Mouse (Mus musculus): ENCODE data around the gene Slc22a13. TPM values are rescaled to one million over a fixed set of nuclear protein-coding genes. Genes with fewer than 3 reads are reported as not detected.

The Slc22a13 gene
- not detected in 2 replicates for polyA plus RNA-seq (2014; fragmentation: Nextera tagmentation; extraction: Ambion mirVana)

DNA sequence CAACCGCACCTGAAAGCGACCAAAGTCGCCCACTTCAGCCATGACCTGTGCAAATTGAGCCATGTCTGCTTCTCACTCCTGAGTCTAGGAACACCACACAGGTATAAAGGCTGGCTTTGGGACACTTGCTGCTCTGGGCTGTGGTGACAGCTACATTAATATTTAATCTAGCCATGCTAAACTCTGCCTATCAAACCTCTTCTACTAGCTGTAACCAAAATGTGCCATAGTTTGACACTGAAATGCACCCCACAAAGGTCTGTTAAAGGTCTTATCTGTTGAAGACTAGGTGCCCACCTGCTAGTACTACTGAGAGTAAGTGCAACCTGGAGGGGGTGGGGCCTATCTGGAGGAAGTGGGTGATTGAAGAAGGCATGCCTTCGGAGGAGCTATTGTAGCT is at the start of gene Slc22a13:
Gene Slc22a13 (minus strand): TSS at position 101 of the 400 bp plus-strand sequence.
- Histone ChIP-seq H3K36me3 (ENCODE audit: control insufficient read depth, insufficient read depth, low read length) (no peaks in the 10 kb centered on the region), H3K4me2 (ENCODE audit: low read depth, low read length) (no peak within 1 kb of the TSS), H3K9ac (replicated peaks; ENCODE audit: low read depth, low read length) (no peak within 1 kb of the TSS), H3K4me3 (ENCODE audit: low read depth, low read length) (no peak within 1 kb of the TSS), H3K27me3 (ENCODE audit: control insufficient read depth, insufficient read depth, low read length) (no peaks in the 10 kb centered on the region), H3K4me1 (ENCODE audit: control insufficient read depth, insufficient read depth, low read length) (no peaks in the 10 kb centered on the region), H3K9me3 (ENCODE audit: control insufficient read depth, low read length) (no peaks in the 10 kb centered on the region), H3K27ac (ENCODE audit: low read depth, low read length) (no peak within 1 kb of the TSS)
- no peak for ATAC-seq (ENCODE audit: low read depth)
- 93% methylated on average over 4 of the region's 4 CpGs for WGBS

DNA sequence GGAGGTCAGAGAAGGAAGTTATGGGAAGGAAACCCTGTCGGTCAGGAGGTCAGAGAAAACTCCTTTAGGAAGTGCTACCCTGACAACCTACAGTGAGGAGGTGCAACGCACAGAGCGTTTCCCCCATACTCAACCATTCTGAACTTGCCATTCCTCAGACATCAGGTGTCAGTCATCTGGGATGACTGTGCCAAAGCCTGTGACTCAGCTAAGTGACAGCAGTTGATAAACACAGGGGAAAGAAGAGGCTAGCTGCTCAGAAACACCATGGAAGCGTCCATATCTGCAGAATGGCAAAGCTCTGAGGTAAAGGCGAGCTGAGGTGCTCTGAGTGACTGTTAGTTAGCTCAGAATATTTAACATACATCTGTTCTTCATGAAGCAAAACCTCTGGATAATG is 49.2 kb upstream of the Slc22a13 start:
- no peaks in the 10 kb centered on the region for H3K9me3 ChIP-seq (ENCODE audit: control insufficient read depth, low read length)
- ATAC-seq (ENCODE audit: low read depth), result no peak
- no peak overlapping the region for H3K4me3 ChIP-seq (ENCODE audit: low read depth, low read length)
- H3K27me3 ChIP-seq (ENCODE audit: control insufficient read depth, insufficient read depth, low read length), result no peaks in the 10 kb centered on the region
- H3K4me1 ChIP-seq (ENCODE audit: control insufficient read depth, insufficient read depth, low read length), result no peaks in the 10 kb centered on the region
- no peak overlapping the region for H3K9ac ChIP-seq (replicated peaks; ENCODE audit: low read depth, low read length)
- H3K4me2 ChIP-seq (ENCODE audit: low read depth, low read length), result no peak overlapping the region
- peaks cover 30% of the 10 kb centered on the region; the same call in 1 of the 2 replicates for H3K36me3 ChIP-seq (ENCODE audit: control insufficient read depth, insufficient read depth, low read length)
- H3K27ac ChIP-seq (ENCODE audit: low read depth, low read length), result no peak overlapping the region
- 91% methylated on average over 5 of the region's 5 CpGs for WGBS

DNA sequence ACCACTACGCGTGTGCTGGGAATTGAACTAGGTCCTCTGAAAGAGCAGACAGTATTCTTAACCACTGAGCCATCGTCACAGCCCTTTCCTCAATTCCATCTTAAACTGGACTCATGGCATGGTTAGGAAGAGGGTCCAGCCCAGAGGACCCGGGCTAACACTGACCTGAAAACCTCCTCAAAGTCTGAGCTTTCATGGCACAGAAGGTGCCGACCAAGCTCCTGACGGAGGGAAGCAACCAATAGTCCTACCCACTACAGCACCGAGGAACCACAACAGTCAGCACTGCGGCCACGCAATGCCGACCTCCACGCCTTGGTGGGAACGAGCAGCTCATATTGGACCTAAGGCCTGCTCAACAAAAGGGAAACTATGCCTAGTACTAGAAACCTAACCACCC is 47.3 kb upstream of the Slc22a13 start:
- Histone ChIP-seq H3K36me3 (ENCODE audit: control insufficient read depth, insufficient read depth, low read length) (peaks cover 23% of the 10 kb centered on the region; the same call in 1 of the 2 replicates), H3K27ac (ENCODE audit: low read depth, low read length) (no peak overlapping the region), H3K4me1 (ENCODE audit: control insufficient read depth, insufficient read depth, low read length) (no peaks in the 10 kb centered on the region), H3K27me3 (ENCODE audit: control insufficient read depth, insufficient read depth, low read length) (no peaks in the 10 kb centered on the region), H3K9ac (replicated peaks; ENCODE audit: low read depth, low read length) (no peak overlapping the region), H3K9me3 (ENCODE audit: control insufficient read depth, low read length) (no peaks in the 10 kb centered on the region), H3K4me2 (ENCODE audit: low read depth, low read length) (no peak overlapping the region), H3K4me3 (ENCODE audit: low read depth, low read length) (no peak overlapping the region)
- no peak for ATAC-seq (ENCODE audit: low read depth)
- WGBS, result 97% methylated on average over 12 of the region's 12 CpGs

DNA sequence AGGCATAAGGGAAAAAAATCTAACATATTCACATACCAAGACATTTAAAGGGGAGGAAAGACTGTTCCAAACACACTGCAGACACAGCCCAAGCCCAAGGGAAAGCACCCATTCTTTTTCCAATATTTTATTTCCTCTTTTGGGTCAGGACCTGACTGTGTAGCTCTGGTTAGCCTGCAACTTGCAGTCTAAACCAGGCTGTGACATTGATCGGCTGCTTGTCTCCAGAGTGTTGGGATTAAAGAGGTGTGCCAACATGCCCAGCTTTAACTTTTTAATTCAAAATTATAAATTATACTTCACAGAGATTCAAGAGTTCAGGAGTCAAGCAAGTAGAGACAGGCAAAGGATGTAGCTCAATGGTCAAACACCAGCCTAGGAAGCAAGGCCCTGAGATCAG is 46.2 kb upstream of the Slc22a13 start:
- no peaks in the 10 kb centered on the region for H3K9me3 ChIP-seq (ENCODE audit: control insufficient read depth, low read length)
- 94% methylated on average over 1 of the region's 1 CpGs for WGBS

DNA sequence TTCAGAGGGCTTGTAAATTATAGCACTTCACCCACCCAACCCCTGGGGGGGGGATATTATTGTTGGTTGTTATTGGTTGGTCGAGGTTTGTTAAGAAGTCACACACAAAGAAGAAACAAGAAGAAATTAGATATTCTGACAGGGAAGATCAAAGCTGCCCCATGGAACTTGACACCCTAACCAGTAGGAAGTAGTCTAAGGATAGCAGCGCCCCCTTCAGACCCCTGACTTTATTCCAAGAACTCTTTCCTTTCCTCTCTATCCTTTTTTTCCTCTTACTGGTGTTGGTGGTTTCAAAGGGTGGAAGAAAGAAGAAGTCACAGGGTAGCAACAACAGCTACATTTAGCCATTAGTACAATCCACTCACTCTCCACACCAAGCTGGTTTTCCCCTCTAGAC is 45.3 kb upstream of the Slc22a13 start:
- Histone ChIP-seq H3K27ac (ENCODE audit: low read depth, low read length) (no peak overlapping the region), H3K4me1 (ENCODE audit: control insufficient read depth, insufficient read depth, low read length) (no peaks in the 10 kb centered on the region), H3K9me3 (ENCODE audit: control insufficient read depth, low read length) (no peaks in the 10 kb centered on the region), H3K4me3 (ENCODE audit: low read depth, low read length) (no peak overlapping the region), H3K36me3 (ENCODE audit: control insufficient read depth, insufficient read depth, low read length) (peaks cover 27% of the 10 kb centered on the region; the same call in 1 of the 2 replicates), H3K9ac (replicated peaks; ENCODE audit: low read depth, low read length) (no peak overlapping the region), H3K27me3 (ENCODE audit: control insufficient read depth, insufficient read depth, low read length) (no peaks in the 10 kb centered on the region), H3K4me2 (ENCODE audit: low read depth, low read length) (no peak overlapping the region)
- WGBS, result 70% methylated on average over 2 of the region's 2 CpGs
- no peak for ATAC-seq (ENCODE audit: low read depth)

More for the DNA sequence above, 46.2 kb upstream of the Slc22a13 start:
- no peaks in the 10 kb centered on the region for H3K4me1 ChIP-seq (ENCODE audit: control insufficient read depth, insufficient read depth, low read length)
- ATAC-seq (ENCODE audit: low read depth), result no peak
- no peak overlapping the region for H3K4me3 ChIP-seq (ENCODE audit: low read depth, low read length)
- H3K36me3 ChIP-seq (ENCODE audit: control insufficient read depth, insufficient read depth, low read length), result peaks cover 31% of the 10 kb centered on the region; the same call in 1 of the 2 replicates
- H3K27me3 ChIP-seq (ENCODE audit: control insufficient read depth, insufficient read depth, low read length), result no peaks in the 10 kb centered on the region
- no peak overlapping the region for H3K9ac ChIP-seq (replicated peaks; ENCODE audit: low read depth, low read length)
- no peak overlapping the region for H3K27ac ChIP-seq (ENCODE audit: low read depth, low read length)
- no peak overlapping the region for H3K4me2 ChIP-seq (ENCODE audit: low read depth, low read length)

DNA sequence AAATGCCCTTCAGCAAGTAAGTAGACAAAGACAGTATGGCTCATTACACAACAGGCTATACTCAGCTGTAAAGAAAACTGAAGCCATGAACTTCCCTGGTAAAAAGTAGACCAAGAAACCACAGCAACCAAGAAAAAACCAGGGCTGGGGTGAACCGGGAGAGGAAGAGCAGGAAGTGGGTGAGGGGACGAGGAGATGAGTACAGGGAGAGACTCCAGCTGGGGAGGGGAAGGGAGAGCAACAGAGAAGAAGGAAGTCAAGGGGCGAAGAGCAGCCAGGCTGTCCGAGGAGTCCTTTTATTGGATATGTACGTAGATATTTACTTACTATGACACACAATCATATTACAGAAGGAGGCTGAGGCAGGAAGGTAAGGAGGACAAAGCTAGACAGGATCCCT is 39.1 kb upstream of the Slc22a13 start:
- Histone ChIP-seq H3K9me3 (ENCODE audit: control insufficient read depth, low read length) (no peaks in the 10 kb centered on the region), H3K27ac (ENCODE audit: low read depth, low read length) (no peak overlapping the region), H3K9ac (replicated peaks; ENCODE audit: low read depth, low read length) (no peak overlapping the region), H3K27me3 (ENCODE audit: control insufficient read depth, insufficient read depth, low read length) (no peaks in the 10 kb centered on the region), H3K4me2 (ENCODE audit: low read depth, low read length) (no peak overlapping the region), H3K4me3 (ENCODE audit: low read depth, low read length) (no peak overlapping the region), H3K4me1 (ENCODE audit: control insufficient read depth, insufficient read depth, low read length) (no peaks in the 10 kb centered on the region), H3K36me3 (ENCODE audit: control insufficient read depth, insufficient read depth, low read length) (peaks cover 11% of the 10 kb centered on the region; the same call in 1 of the 2 replicates)
- WGBS, result 90% methylated on average over 5 of the region's 5 CpGs
- no peak for ATAC-seq (ENCODE audit: low read depth)

DNA sequence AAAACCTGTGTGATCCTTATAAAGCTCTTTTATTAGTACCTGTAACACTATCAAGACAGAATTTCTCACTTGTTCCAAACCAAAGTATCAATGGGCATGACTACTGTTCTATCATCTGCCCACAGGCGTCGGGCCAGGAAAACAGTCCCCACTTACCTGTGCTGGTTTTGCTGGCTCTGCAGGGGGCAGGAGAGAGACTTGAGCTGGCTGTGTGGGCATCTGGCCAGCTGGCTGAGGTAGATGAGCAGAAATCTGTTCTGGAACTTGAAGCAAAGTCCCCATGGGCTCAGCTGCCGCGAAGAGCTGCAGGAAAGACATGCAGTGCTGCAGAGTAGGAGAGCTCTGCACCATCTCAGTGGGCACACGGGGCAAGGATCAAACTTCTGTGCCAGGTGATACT is 37.9 kb upstream of the Slc22a13 start:
- no peaks in the 10 kb centered on the region for H3K27me3 ChIP-seq (ENCODE audit: control insufficient read depth, insufficient read depth, low read length)
- WGBS, result 86% methylated on average over 5 of the region's 5 CpGs
- no peak overlapping the region for H3K9ac ChIP-seq (replicated peaks; ENCODE audit: low read depth, low read length)
- H3K27ac ChIP-seq (ENCODE audit: low read depth, low read length), result no peak overlapping the region
- no peaks in the 10 kb centered on the region for H3K9me3 ChIP-seq (ENCODE audit: control insufficient read depth, low read length)
- H3K4me3 ChIP-seq (ENCODE audit: low read depth, low read length), result no peak overlapping the region
- no peak for ATAC-seq (ENCODE audit: low read depth)
- peaks cover 16% of the 10 kb centered on the region; the same call in 1 of the 2 replicates for H3K36me3 ChIP-seq (ENCODE audit: control insufficient read depth, insufficient read depth, low read length)
- H3K4me1 ChIP-seq (ENCODE audit: control insufficient read depth, insufficient read depth, low read length), result no peaks in the 10 kb centered on the region
- H3K4me2 ChIP-seq (ENCODE audit: low read depth, low read length), result no peak overlapping the region

DNA sequence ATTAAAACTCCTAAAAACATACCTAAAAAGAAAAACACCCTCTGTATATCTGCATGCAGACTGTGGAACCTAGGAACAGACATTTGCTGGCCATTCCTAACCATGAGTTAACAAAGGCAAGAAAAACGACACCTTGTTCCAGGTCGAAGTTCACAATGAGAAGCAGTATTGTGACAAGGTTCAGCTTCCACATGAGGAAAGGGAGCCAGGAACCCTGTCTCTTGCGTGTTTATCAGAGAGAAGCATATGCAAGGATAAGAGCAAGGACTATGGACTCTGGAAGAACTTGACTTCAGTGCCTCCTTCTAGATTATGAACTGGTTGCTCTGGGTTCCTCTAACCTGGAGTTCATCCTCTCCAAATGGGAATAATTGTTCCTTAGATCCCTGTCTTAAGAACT is 35.1 kb upstream of the Slc22a13 start:
- WGBS, result 97% methylated on average over 3 of the region's 3 CpGs
- Histone ChIP-seq H3K27me3 (ENCODE audit: control insufficient read depth, insufficient read depth, low read length) (no peaks in the 10 kb centered on the region), H3K9ac (replicated peaks; ENCODE audit: low read depth, low read length) (no peak overlapping the region), H3K4me1 (ENCODE audit: control insufficient read depth, insufficient read depth, low read length) (no peaks in the 10 kb centered on the region), H3K4me2 (ENCODE audit: low read depth, low read length) (no peak overlapping the region), H3K36me3 (ENCODE audit: control insufficient read depth, insufficient read depth, low read length) (peaks cover 8% of the 10 kb centered on the region; the same call in 1 of the 2 replicates), H3K9me3 (ENCODE audit: control insufficient read depth, low read length) (no peaks in the 10 kb centered on the region), H3K4me3 (ENCODE audit: low read depth, low read length) (no peak overlapping the region), H3K27ac (ENCODE audit: low read depth, low read length) (no peak overlapping the region)
- no peak for ATAC-seq (ENCODE audit: low read depth)

DNA sequence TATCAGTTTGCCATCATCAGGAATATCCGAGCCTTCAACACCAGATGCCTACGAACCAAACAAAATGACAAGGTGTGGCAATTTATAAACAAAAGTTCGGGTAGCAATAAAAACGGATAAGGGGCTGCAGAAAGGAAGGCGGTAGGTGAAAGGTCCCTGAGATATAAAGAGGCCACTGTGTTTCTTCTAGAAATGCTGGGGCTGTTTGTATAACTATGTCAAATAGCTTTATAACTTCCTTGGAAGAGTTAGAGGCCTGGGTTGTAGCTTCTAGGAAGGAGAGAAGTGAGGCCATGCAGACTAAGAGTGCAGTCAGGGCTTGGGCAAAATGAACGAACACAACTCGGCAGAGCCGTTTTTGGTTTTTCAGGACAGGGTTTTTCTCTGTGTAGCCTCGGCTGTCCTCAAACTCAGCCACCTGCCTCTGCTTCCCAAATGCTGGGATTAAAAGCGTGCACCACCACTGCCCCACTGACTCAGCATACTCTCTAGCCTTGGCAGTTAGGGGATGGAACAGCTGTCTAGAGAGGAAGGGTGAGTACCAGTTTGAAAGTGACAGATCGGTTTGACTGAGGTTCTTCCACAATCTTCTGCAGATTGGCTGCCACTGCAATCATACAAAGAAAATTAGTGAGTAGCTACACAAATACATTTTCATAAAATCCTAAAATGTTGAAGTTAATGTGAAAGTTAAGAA is 32.4 kb upstream of the Slc22a13 start:
- Histone ChIP-seq H3K4me2 (ENCODE audit: low read depth, low read length) (no peak overlapping the region), H3K36me3 (ENCODE audit: control insufficient read depth, insufficient read depth, low read length) (peaks cover 8% of the 10 kb centered on the region), H3K4me3 (ENCODE audit: low read depth, low read length) (no peak overlapping the region), H3K27ac (ENCODE audit: low read depth, low read length) (no peak overlapping the region), H3K9ac (replicated peaks; ENCODE audit: low read depth, low read length) (no peak overlapping the region), H3K4me1 (ENCODE audit: control insufficient read depth, insufficient read depth, low read length) (no peaks in the 10 kb centered on the region), H3K9me3 (ENCODE audit: control insufficient read depth, low read length) (no peaks in the 10 kb centered on the region), H3K27me3 (ENCODE audit: control insufficient read depth, insufficient read depth, low read length) (no peaks in the 10 kb centered on the region)
- WGBS, result 86% methylated on average over 11 of the region's 11 CpGs
- no peak for ATAC-seq (ENCODE audit: low read depth)

Data from neural tube, embryonic 14.5 days (tissue).